Mouse (Mus musculus): ENCODE data around the gene Cuzd1.

- TF ChIP-seq CTCF (IDR thresholded peaks at IDR 0.05; ENCODE audit: borderline replicate concordance, control insufficient read depth, extremely low read depth, insufficient read depth, low read length, poor library complexity) (no peak), POLR2A (IDR thresholded peaks at IDR 0.05; ENCODE audit: control insufficient read depth, extremely low read depth, insufficient read depth, low read length, poor library complexity) (no peak)
These were observed 5.0 kb upstream of the Cuzd1 start for GRCm38 (mm10) chr7:131327054-131327453.

Measured in thymus, adult 2 months (tissue).